Mouse (Mus musculus) CH12.LX (cell line): ENCODE results near the gene Cic.

Experiments
- BHLHE40 ChIP-seq: IDR thresholded peaks from 2 replicates; pipeline ENCODE4 v1.6.1; 2011; ENCODE audit warnings: mild to moderate bottlenecking, low read depth, low read length, improper control_type of control experiment
- CHD1 ChIP-seq: IDR thresholded peaks from 2 replicates; pipeline ENCODE4 v1.6.1; 2012; ENCODE audit warnings: low read depth, low read length, improper control_type of control experiment, inconsistent platforms
- CTCF ChIP-seq, 2 experiments: IDR thresholded peaks in 1 of 2; conservative IDR thresholded peaks in 1 of 2; 2 replicates each; pipeline ENCODE4 v1.5.1; 2011 to 2012; ENCODE audit warnings: low read depth in 2 of 2, low read length in 2 of 2, improper control_type of control experiment in 1 of 2, inconsistent platforms in 1 of 2, mild to moderate bottlenecking in 1 of 2, moderate library complexity in 1 of 2
- E2F4 ChIP-seq: IDR thresholded peaks from 2 replicates; pipeline ENCODE4 v1.6.1; 2011; ENCODE audit warnings: low read depth, low read length, improper control_type of control experiment; ENCODE audit not compliant: insufficient replicate concordance
- JUN ChIP-seq: IDR thresholded peaks from 2 replicates; pipeline ENCODE4 v1.6.1; 2011; ENCODE audit warnings: low read depth, mild to moderate bottlenecking, low read length, improper control_type of control experiment, moderate library complexity; ENCODE audit not compliant: insufficient read depth
- MAZ ChIP-seq: IDR thresholded peaks from 2 replicates; pipeline ENCODE4 v1.6.1; 2012; ENCODE audit warnings: low read depth, mild to moderate bottlenecking, inconsistent platforms, low read length, improper control_type of control experiment, moderate library complexity
- NELFE ChIP-seq: IDR thresholded peaks from 2 replicates; pipeline ENCODE4 v1.6.1; 2011; ENCODE audit warnings: low read depth, low read length, improper control_type of control experiment
- NRF1 ChIP-seq: IDR thresholded peaks from 2 replicates; pipeline ENCODE4 v1.6.1; 2014; ENCODE audit warnings: low read depth, mild to moderate bottlenecking, inconsistent platforms, low read length, improper control_type of control experiment, moderate library complexity
- POLR2A ChIP-seq: IDR thresholded peaks from 2 replicates; pipeline ENCODE4 v1.6.1; 2011; ENCODE audit warnings: low read depth, mild to moderate bottlenecking, improper control_type of control experiment, low read length
- USF2 ChIP-seq: conservative IDR thresholded peaks from 2 replicates; pipeline ENCODE4 v1.6.1; 2011; ENCODE audit warnings: low read depth, low read length, improper control_type of control experiment
- ZKSCAN1 ChIP-seq: IDR thresholded peaks from 2 replicates; pipeline ENCODE4 v1.6.1; 2012; ENCODE audit warnings: low read depth, inconsistent platforms, low read length, improper control_type of control experiment, borderline replicate concordance

DNA sequence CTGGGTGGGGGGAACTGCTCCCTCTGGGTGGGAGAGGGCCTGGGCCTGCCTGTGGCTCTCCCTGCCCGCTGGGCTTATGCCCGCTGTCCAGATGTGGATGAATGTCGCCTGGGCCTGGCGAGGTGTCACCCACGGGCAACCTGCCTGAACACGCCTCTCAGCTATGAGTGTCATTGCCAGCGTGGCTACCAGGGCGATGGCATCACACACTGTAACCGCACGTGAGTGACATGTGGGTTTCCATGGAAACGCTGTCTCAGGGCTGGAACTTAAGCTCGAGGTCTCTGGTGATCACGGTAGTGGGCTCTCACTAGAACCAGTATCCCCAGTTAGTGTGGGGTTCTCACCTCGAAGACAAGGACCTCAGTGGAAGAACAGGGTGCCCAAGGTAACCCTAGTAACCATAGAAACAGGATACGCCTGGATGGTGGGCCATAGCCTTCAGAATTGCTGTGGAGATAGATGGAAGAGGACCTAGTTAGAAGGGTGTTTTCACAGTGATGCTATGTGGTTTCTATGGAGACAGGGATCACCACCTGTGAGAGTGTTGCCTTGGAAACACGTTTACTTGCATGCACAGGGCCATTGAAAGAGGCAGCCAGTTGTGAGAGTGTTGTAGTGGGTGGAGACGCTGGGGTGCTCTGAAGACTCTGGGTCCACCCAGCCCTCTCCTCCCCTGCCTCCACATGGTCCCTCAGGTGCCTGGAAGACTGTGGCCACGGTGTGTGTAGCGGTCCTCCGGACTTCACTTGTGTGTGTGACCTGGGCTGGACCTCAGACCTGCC, 73.7 kb downstream of the Cic start:
- no peak for TF ChIP-seq POLR2A
- TF ChIP-seq CTCF (conservative IDR thresholded peaks at IDR 0.05 in 1 of 2, IDR thresholded peaks at IDR 0.05 in 1 of 2; ENCODE audit: low read depth in 2 of 2, low read length in 2 of 2) = no peak
- TF ChIP-seq E2F4 = no peak
- no peak for TF ChIP-seq ZKSCAN1
- TF ChIP-seq MAZ = no peak
- TF ChIP-seq USF2 = no peak
- TF ChIP-seq NRF1 = no peak
- peak; percentile 34; the same call in 1 of the 2 replicates for TF ChIP-seq BHLHE40
- no peak for TF ChIP-seq JUN
- TF ChIP-seq NELFE = no peak
- no peak for TF ChIP-seq CHD1
